Mouse (Mus musculus): ENCODE measurements around the gene Tmtc2.
A peak's percentile ranks its signal among the peaks of the same experiment; 100 is the strongest.

Tmtc2 gene

DNA sequence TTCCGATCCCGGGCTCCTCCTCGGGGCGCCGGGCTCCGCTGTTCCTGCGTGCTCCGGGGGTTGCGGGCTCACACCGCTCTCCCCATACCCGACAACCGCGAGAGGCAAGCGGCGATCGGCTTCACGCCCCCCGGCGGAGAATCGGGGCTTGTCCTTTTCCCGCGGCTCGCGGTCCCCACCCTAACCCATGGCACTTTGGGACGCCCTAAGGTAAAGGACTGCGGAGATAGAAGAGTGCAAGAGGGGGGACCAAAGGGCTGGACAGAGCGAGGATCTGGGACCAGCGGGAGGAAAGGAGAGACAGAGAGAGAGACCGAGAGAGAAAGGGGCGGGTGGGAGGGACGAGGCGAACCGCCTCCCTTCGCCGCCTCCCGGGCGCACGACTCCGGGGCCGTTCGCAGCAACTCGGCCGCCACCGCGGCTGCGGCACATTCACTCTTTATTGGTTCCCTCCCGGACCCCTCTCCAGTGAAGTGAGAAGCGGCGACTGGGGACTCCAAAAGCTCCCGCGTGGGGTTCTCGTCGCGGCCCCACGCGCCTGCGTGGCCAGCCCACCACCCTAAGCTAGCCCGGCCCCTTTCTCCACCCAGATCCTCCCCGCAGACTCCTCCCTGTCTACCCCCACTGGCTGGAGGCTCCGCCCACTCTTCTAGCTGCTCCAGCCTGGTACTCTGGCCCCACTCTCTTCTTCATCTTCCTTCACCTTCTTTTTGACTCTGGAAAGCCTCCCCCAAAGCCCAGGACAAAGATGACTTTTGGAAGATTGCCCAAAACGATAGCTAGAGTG, at the start of gene Tmtc2:
TSS of gene Tmtc2 (minus strand) at position 544 of the 787 bp plus-strand sequence.
- peak; percentile 83 for DNase-seq (ENCODE audit: low read depth, low spot score)

GRCm38 (mm10) chr10:105612117-105612516, 37.9 kb upstream of the Tmtc2 start:
- no peak for DNase-seq (ENCODE audit: low read depth, low spot score)

DNA sequence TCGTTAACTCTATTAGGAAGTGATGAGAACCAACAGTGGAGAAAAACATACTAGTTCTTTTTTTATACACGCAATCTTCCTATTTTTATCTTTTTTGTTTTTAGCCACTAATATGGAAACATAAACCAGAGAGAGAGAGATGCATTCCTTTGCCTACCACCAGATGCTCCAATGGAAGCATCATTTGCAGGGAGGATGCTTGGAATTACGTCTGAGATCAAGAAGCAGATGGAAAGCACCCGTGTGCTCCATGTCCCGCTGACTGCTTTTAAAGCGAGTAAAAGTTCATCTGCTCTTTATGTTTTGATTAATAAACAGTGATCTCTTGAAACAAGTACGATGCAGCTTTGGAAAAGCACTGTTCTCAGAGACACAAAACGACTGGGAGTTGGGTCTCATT, 24.6 kb upstream of the Tmtc2 start:
- no peak for DNase-seq (ENCODE audit: low read depth, low spot score)

DNA sequence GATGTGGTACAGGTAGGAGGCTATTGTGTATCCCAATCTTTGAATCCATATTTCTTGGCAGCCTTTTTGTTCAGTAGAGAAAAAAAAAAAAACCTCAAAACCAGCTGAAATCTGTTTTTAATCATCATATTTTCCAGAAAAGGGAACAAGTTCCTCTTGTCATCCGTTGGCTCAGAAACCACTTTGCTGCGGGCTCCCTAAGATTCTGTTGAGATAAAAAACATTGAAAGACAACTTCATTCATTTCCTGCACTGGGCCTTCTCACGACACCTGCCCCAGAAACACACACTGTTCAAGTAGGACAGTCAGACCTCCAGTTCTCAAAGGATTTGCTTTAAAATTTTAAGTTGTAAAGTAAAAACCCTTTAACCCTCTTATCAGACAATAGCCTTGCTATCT, 23.0 kb upstream of the Tmtc2 start:
- no peak for DNase-seq (ENCODE audit: low read depth, low spot score)

DNA sequence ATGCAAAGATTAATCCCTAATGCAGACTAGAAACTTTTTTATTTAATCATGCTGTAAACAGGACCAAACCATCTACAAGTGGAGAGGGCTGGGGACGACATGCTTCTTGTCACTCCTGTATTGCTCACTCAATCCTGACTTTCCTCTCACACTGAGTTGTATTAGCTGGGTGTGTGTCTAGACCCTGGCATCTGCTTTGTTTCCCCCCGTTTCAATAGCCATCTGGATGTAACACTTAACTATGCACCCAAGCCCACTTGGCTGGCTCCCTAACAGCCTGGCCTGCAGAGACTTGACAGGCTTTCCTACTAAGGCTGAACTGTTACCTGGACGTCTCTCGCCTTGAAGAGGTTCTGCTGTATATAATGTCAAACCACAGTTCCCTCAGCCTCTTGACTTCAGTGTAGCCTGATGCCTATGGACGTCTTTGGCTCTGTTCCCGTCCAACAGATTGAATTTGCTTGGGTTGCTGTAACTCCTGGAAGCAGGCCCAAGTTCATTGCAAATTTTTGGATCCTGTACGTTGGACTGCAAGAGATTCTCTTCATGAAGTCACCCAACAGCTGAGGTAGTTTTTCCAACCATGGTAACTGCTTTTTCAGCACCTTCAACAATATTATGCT, 21.3 kb upstream of the Tmtc2 start:
- DNase-seq (ENCODE audit: low read depth, low spot score), result no peak

GRCm38 (mm10) chr10:105588141-105588540, 13.9 kb upstream of the Tmtc2 start:
- DNase-seq (ENCODE audit: low read depth, low spot score), result no peak

- no peak for DNase-seq (ENCODE audit: low read depth, low spot score)
Measured at GRCm38 (mm10) chr10:105579318-105579717, 5.1 kb upstream of the Tmtc2 start.

DNA sequence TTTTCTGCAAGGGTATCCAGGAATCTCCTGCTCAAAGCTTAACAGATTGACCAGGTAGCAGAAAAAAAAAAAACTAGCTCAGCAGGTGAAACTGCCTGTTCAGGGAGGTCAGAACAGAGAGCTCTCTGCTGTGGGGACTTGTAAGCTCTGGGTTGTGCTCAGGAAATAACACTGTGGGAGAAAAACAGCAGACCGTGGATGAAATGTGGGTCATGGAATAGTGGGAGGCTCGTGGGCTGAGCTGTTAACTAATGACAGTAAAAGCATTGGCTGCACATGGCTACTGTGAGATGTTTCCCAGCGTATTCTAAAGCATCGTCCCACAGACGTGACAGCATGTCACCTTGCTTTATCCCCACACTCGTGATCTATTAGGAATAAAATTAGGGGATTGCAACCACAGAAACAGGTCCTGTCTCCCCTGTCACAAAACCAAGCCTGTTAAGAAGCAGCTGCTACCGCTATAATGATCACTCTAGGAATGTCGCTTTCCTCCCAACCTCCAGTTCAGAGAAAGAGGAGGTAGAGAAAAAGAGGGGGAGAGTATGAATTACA, 4.1 kb upstream of the Tmtc2 start:
- no peak for DNase-seq (ENCODE audit: low read depth, low spot score)

- peak; percentile 90 for DNase-seq (ENCODE audit: low read depth, low spot score)
Measured at GRCm38 (mm10) chr10:105574695-105575660, 727 bp upstream of the Tmtc2 start.

GRCm38 (mm10) chr10:105573306-105573907, 844 bp downstream of the Tmtc2 start:
- DNase-seq (ENCODE audit: low read depth, low spot score), result peak; percentile 65

- peak; percentile 48 for DNase-seq (ENCODE audit: low read depth, low spot score)
Measured at GRCm38 (mm10) chr10:105572829-105573228, 1.4 kb downstream of the Tmtc2 start.

DNA sequence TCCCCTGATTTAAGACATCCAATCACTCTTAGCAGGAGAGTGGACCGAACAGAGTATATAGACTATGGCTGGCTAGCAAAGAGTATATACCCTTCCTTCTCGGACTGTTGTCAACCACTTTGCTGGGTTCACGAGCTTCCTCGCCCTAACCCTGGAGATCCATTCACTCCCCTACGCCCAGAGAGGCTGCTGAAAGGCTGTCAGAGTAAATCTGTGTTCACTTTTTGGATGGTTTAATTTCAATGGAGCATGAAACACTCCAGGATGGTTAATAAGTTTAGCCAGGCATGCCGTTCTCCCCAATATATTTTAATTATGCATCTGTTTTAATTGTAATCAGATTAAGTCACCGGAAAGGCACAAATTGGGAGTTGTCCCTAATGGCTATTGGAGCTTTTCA, 1.9 kb downstream of the Tmtc2 start:
- DNase-seq (ENCODE audit: low read depth, low spot score), result no peak

DNA sequence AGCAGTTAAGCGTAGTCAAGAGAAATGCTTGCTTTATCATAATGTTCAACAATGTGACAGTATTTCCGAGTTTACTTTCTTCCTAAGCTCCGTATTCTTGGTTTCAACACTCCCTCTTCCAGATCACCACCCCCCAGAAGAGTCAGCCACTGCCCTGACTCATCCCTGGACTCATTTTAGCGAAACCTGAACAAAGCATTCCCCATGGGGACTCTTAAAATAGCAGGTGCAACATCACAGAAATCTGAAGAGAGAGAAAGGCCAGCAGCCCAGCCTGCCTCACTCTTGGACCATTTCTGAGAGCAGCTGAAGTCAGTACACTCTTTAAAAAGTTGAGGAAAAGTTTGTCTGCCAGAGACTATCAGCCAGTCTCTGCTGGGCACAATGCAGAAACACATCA, 2.4 kb downstream of the Tmtc2 start:
- DNase-seq (ENCODE audit: low read depth, low spot score), result no peak

- no peak for DNase-seq (ENCODE audit: low read depth, low spot score)
Measured at GRCm38 (mm10) chr10:105571019-105571418, 3.2 kb downstream of the Tmtc2 start.

- DNase-seq (ENCODE audit: low read depth, low spot score), result no peak
Measured at GRCm38 (mm10) chr10:105569573-105569972, 4.7 kb downstream of the Tmtc2 start.

- DNase-seq (ENCODE audit: low read depth, low spot score), result no peak
Measured at GRCm38 (mm10) chr10:105567825-105568531, 6.3 kb downstream of the Tmtc2 start.

DNA sequence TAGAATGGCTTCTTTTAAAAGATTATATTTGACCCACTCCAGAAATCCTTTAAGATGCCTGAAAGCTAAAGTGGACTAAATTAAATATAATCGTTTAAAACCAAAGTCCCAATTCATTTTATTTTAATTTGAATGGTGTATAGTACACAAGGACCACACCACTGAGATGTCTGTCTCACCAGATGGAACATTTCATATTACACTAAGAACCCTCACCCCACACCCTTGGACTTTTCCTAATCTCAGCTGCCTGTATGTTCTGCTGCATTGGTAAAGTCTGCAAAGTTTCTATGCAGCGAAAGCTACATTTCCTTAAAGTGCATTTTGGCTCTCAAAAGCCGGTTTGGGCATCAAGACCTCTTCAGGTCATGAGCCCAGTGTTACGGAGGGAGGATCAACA, 12.7 kb downstream of the Tmtc2 start:
- no peak for DNase-seq (ENCODE audit: low read depth, low spot score)

DNA sequence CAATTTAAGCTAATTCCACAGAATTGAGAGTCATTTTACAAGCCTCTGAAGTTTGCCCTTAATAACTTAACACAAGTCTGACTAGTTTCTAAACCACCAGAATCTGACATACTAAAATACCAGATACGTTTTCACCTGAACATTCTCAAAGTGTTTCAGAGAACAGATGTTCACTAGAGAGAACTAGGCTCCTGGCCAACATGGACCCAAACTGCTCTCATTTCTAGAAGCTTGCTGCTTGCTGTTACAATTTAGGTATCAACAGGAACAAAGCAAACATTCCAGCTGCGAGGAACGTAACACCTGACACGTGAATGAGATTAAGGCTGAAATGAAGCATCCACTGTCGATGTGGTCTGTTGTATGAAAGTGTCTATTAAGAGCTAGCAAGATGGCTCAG, 16.7 kb downstream of the Tmtc2 start:
- no peak for DNase-seq (ENCODE audit: low read depth, low spot score)

DNA sequence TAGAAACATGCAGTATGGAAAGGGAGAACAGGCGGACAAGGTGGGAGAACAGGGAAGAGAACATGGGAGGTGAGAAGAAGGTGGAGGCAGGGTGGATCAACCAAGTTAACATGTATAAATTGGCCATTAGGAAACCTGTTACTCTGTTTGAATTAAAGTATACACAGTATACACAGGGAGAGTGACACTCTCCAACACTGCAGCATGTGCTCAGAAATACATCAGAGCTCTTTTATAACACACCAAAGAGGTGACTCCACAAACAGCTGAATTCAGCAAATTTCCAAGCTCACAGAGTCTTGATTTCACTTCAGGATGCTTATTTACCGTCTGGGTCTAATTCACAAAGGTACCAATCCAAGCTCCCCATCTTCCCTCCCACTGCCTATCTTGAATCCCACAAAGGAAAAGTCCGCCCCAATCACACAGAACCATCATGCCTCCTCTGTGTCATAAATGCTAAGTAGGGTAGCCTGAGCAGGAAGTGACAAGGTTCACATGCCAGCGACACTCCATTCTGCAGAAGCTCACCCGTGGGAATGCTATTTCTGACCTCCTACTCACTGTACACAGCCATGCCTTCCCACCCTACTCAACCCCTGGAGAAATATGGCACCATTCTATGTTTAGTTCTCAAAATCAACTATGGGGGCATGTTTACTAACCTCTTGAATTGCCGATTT, 17.2 kb downstream of the Tmtc2 start:
- no peak for DNase-seq (ENCODE audit: low read depth, low spot score)

GRCm38 (mm10) chr10:105554153-105554552, 20.1 kb downstream of the Tmtc2 start:
- no peak for DNase-seq (ENCODE audit: low read depth, low spot score)

Measured in CD4-positive, CD25-positive, alpha-beta regulatory T cell, adult 2 months (primary cell).